Mouse (Mus musculus) neural tube, embryonic 12.5 days (tissue): Measurements from ENCODE around the gene Prss22. TPM values are rescaled to one million over a fixed set of nuclear protein-coding genes. Genes with fewer than 3 reads are reported as not detected.
"Not testable (repeated sequence)": the region's sequence is repeated elsewhere in the genome, so short reads cannot be mapped to it uniquely, and the experiment has no call there.

Source experiments
- ATAC-seq: fragments of 200-750 bp; cut with Nextera tagmentation; 2 replicates; pipeline ENCODE4 v1.8.0; 2017; ENCODE audit warnings: low read depth, mild to moderate bottlenecking, moderate TSS enrichment, moderate library complexity; ENCODE audit not compliant: low FRiP score
- H3K27ac ChIP-seq: fragments of 300-500 bp; sonication (generic); 2 replicates; pipeline ENCODE4 v1.5.1; 2016
- H3K27me3 ChIP-seq: fragments of 300-500 bp; sonication (generic); replicated peaks from 2 replicates; pipeline ENCODE4 v1.6.1; 2016; ENCODE audit warnings: mild to moderate bottlenecking
- H3K36me3 ChIP-seq: fragments of 300-500 bp; sonication (generic); 2 replicates; pipeline ENCODE4 v1.6.1; 2016; ENCODE audit warnings: mild to moderate bottlenecking
- H3K4me1 ChIP-seq: fragments of 300-500 bp; sonication (generic); 2 replicates; pipeline ENCODE4 v1.6.1; 2016
- H3K4me2 ChIP-seq: fragments of 300-500 bp; sonication (generic); replicated peaks from 2 replicates; pipeline ENCODE4 v1.6.1; 2016; ENCODE audit warnings: mild to moderate bottlenecking
- H3K4me3 ChIP-seq: fragments of 300-500 bp; sonication (generic); 2 replicates; pipeline ENCODE4 v1.5.1; 2016
- H3K9ac ChIP-seq: fragments of 300-500 bp; sonication (generic); 2 replicates; pipeline ENCODE4 v1.6.1; 2016; ENCODE audit warnings: mild to moderate bottlenecking
- H3K9me3 ChIP-seq: fragments of 300-500 bp; sonication (generic); 2 replicates; pipeline ENCODE4 v1.6.1; 2016; ENCODE audit warnings: mild to moderate bottlenecking
- WGBS: fragments of 180-500 bp; shearing (Covaris S2); methylation state at CpG from one replicate; pipeline ENCODE4 v1.1.7; 2016; 5-methylcytosine and 5-hydroxymethylcytosine counted together
- microRNA-seq: library from miRNA; unstranded; fragments of <30 nt; microRNA quantifications from one replicate; pipeline ENCODE4, GENCODE M21; 2017
- polyA plus RNA-seq: library from polyadenylated mRNA; unstranded; fragments of >200 nt; fragmentation: Nextera tagmentation; extraction: Ambion mirVana; gene quantifications from 2 replicates; pipeline ENCODE4 v1.2.1, GENCODE M21; 2016

The Prss22 gene
- polyA plus RNA-seq, 1 experiment from 2014 or later, result 0.24 TPM

DNA sequence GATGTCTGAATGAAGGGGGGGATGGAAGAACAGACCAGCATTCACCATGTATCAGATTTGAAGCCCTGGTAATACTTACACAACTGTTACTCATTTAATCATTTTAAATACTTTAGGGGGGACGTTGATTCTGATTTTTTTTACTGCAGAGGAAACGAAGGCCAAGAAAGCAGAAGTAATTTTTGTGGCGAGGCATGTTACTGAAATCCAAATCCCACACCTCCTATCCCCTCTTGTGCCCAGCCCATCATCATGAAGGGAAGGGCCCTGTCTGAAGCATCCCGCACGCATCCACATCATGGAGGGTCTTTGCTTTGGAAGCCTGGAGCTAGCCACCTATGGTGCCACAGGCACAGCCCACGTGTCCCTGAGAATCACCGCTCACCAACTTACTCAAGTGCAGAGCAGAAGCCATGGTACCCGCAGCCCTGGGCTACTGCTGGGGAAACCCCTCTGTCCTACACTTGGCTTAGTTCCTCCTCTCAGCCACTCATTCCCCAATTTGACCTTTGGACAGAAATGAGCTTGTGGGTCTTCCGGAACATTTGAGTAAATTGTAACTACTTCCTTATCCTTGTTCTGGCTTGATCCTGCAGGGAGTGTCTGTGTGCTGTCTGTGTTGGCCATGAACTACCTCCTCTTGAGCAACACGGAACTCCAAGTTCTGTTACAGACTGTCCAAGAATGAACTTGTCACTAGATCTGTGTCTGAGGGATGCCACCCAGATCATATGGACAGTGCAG is 31.1 kb downstream of the Prss22 start:
- no peaks in the 10 kb centered on the region for H3K4me1 ChIP-seq
- H3K9ac ChIP-seq, result no peak overlapping the region
- no peaks in the 10 kb centered on the region for H3K27me3 ChIP-seq
- no peak overlapping the region for H3K4me3 ChIP-seq
- H3K27ac ChIP-seq, result no peak overlapping the region
- 88% methylated on average over 10 of the region's 10 CpGs for WGBS
- H3K9me3 ChIP-seq, result no peaks in the 10 kb centered on the region
- no peak overlapping the region for H3K4me2 ChIP-seq
- no peaks in the 10 kb centered on the region for H3K36me3 ChIP-seq
- ATAC-seq, result no peak

DNA sequence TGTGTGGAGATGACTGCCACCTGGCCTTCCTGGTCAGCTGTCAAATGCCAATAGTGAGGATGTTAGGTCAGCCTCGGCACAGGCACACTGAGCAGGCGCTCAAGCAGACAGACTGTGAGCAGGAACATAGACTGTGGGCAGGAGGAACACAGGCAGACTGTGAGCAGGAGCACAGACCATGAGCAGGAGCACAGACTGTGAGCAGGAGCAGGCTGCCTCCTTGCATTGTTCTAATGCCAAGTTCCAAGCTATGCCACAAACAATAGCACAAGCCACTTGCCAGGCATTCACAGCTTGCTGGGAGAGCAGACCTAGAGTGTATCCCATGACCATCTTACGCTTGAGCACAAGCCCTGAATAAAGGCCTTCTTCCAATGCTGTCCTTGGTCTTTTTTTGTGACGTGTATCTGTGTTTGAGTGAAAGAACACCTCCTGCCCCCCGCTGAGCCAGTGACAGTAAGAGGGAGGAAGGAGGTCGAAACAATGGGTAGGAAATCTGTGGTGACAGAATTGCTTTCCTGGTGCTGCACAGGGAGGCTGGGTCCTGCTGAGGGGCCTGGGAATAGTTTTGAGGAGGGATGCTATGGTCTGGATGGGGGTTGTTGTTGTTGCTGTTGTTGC is 32.0 kb downstream of the Prss22 start:
- Histone ChIP-seq H3K9me3 (no peaks in the 10 kb centered on the region), H3K4me2 (no peak overlapping the region), H3K4me3 (no peak overlapping the region), H3K27me3 (no peaks in the 10 kb centered on the region), H3K9ac (no peak overlapping the region), H3K4me1 (no peaks in the 10 kb centered on the region), H3K36me3 (no peaks in the 10 kb centered on the region), H3K27ac (no peak overlapping the region)
- ATAC-seq, result no peak
- WGBS, result 33% methylated on average over 6 of the region's 6 CpGs

GRCm38 (mm10) chr17:23961573-23962122 is 36.3 kb downstream of the Prss22 start:
- Histone ChIP-seq H3K27me3 (no peaks in the 10 kb centered on the region), H3K4me3 (no peak overlapping the region), H3K4me1 (no peaks in the 10 kb centered on the region), H3K27ac (no peak overlapping the region), H3K36me3 (no peaks in the 10 kb centered on the region), H3K9me3 (no peaks in the 10 kb centered on the region), H3K9ac (no peak overlapping the region), H3K4me2 (no peak overlapping the region)
- 27% methylated on average over 4 of the region's 4 CpGs for WGBS
- no peak for ATAC-seq

- WGBS, result 44% methylated on average over 3 of the region's 3 CpGs
- H3K4me1 ChIP-seq, result no peaks in the 10 kb centered on the region
- no peak overlapping the region for H3K4me2 ChIP-seq
- H3K36me3 ChIP-seq, result no peaks in the 10 kb centered on the region
- peak; percentile 93 for ATAC-seq
- no peak overlapping the region for H3K4me3 ChIP-seq
- H3K27ac ChIP-seq, result no peak overlapping the region
- no peak overlapping the region for H3K9ac ChIP-seq
- H3K27me3 ChIP-seq, result no peaks in the 10 kb centered on the region
- H3K9me3 ChIP-seq, result no peaks in the 10 kb centered on the region
These were observed 37.7 kb downstream of the Prss22 start for GRCm38 (mm10) chr17:23960084-23960738.

DNA sequence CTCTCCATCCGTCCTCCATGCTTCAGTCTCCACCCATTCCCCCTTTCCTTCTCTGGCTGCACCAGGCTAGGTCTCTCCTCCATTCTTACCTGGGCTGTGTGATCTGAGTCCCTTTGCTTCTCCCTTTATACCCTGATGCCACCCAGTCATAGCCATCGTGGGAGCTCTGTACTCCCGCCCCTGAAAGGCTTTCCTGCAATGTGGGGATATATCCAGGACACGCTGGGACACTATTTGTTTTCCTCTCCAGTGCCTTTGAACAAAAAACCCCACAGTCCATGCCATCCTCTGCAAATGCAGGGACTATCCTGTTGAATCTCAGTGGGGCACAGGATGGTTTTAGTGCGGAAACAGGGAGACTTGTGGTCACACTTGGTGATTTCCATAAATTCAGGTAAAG is 42.7 kb downstream of the Prss22 start, which contains the start of gene Sbpl:
Sbpl (minus strand) TSS at position 101 of the 400 bp plus-strand sequence.
- no peak within 1 kb of the TSS for H3K4me3 ChIP-seq
- no peak within 1 kb of the TSS for H3K9ac ChIP-seq
- no peaks in the 10 kb centered on the region for H3K27me3 ChIP-seq
- 76% methylated on average over 5 of the region's 5 CpGs for WGBS
- no peak for ATAC-seq
- H3K9me3 ChIP-seq, result no peaks in the 10 kb centered on the region
- no peaks in the 10 kb centered on the region for H3K4me1 ChIP-seq
- H3K36me3 ChIP-seq, result no peaks in the 10 kb centered on the region
- H3K27ac ChIP-seq, result no peak within 1 kb of the TSS
- no peak within 1 kb of the TSS for H3K4me2 ChIP-seq

GRCm38 (mm10) chr17:23950828-23951227 is 47.1 kb downstream of the Prss22 start:
- 82% methylated on average over 4 of the region's 4 CpGs for WGBS

GRCm38 (mm10) chr17:23949068-23949467 is 48.8 kb downstream of the Prss22 start:
- Histone ChIP-seq H3K36me3 (no peaks in the 10 kb centered on the region), H3K4me2 (no peak overlapping the region), H3K9ac (no peak overlapping the region), H3K9me3 (no peaks in the 10 kb centered on the region), H3K4me1 (no peaks in the 10 kb centered on the region), H3K4me3 (no peak overlapping the region), H3K27me3 (no peaks in the 10 kb centered on the region), H3K27ac (no peak overlapping the region)
- 80% methylated on average over 2 of the region's 2 CpGs for WGBS
- ATAC-seq, result no peak

More at GRCm38 (mm10) chr17:23950828-23951227, 47.1 kb downstream of the Prss22 start:
- not testable (repeated sequence) for H3K27me3 ChIP-seq, ATAC-seq, H3K9ac ChIP-seq, H3K9me3 ChIP-seq, H3K4me2 ChIP-seq, H3K4me3 ChIP-seq, H3K36me3 ChIP-seq, H3K4me1 ChIP-seq, H3K27ac ChIP-seq

GRCm38 (mm10) chr17:23947486-23947885 is 50.4 kb downstream of the Prss22 start:
- not testable (repeated sequence) for H3K4me1 ChIP-seq, ATAC-seq, H3K9ac ChIP-seq, H3K9me3 ChIP-seq, H3K4me2 ChIP-seq, H3K27ac ChIP-seq, H3K36me3 ChIP-seq, H3K4me3 ChIP-seq, H3K27me3 ChIP-seq
- 81% methylated on average over 4 of the region's 4 CpGs for WGBS

Small RNA genes within 50 kb of the gene (microRNA-seq; reads per million reads assigned to microRNA genes)
- not detected for gene Gm27700

Other genes with a start within 250 kb of the Prss22 start
- gene Flywch1, start 226.5 kb downstream of the Prss22 start, polyA plus RNA-seq, result 234 and 241 TPM in 2 replicates
- gene Flywch2, start 212.0 kb downstream of the Prss22 start, polyA plus RNA-seq, result 47.0 and 47.5 TPM in 2 replicates
- gene Srrm2, start 207.6 kb downstream of the Prss22 start, polyA plus RNA-seq, result 617 and 693 TPM in 2 replicates
- 1,078 and 1,213 TPM in 2 replicates for gene Elob, start 169.0 kb downstream of the Prss22 start, polyA plus RNA-seq
- not detected in 2 replicates for gene Prss33, start 162.0 kb downstream of the Prss22 start, polyA plus RNA-seq
- not detected in 2 replicates for gene Prss32, start 154.2 kb downstream of the Prss22 start, polyA plus RNA-seq
- gene Prss41, start 153.9 kb downstream of the Prss22 start, polyA plus RNA-seq, result 1.2 and 1.7 TPM in 2 replicates
- gene Prss21, start 130.0 kb downstream of the Prss22 start, polyA plus RNA-seq, result not detected in 2 replicates
- gene Dcpp1, start 117.2 kb downstream of the Prss22 start, polyA plus RNA-seq, result not detected in 2 replicates
- not detected in 2 replicates for gene Dcpp2, start 117.2 kb downstream of the Prss22 start, polyA plus RNA-seq
- gene Dcpp3, start 80.6 kb downstream of the Prss22 start, polyA plus RNA-seq, result not detected in 2 replicates
- not detected in 2 replicates for gene Sbp, start 56.4 kb downstream of the Prss22 start, polyA plus RNA-seq
- gene Sbpl, start 42.8 kb downstream of the Prss22 start, polyA plus RNA-seq, result not detected in 2 replicates
- gene Prss30, start 17.5 kb downstream of the Prss22 start, polyA plus RNA-seq, result not detected in 2 replicates
- gene Prss27, start 40.0 kb upstream of the Prss22 start, polyA plus RNA-seq, result 0.15 and 0.35 TPM in 2 replicates
- gene Kctd5, start 75.4 kb upstream of the Prss22 start, polyA plus RNA-seq, result 99.4 and 99.6 TPM in 2 replicates
- gene Pdpk1, start 152.8 kb upstream of the Prss22 start, polyA plus RNA-seq, result 53.4 and 58.4 TPM in 2 replicates
- 36.0 and 41.2 TPM in 2 replicates for gene Amdhd2, start 165.7 kb upstream of the Prss22 start, polyA plus RNA-seq
- 671 and 684 TPM in 2 replicates for gene Atp6v0c, start 171.6 kb upstream of the Prss22 start, polyA plus RNA-seq
- gene Tbc1d24, start 207.5 kb upstream of the Prss22 start, polyA plus RNA-seq, result 12.4 and 13.0 TPM in 2 replicates
- gene Ntn3, start 211.4 kb upstream of the Prss22 start, polyA plus RNA-seq, result 9.0 and 10.6 TPM in 2 replicates
- gene Tedc2, start 222.8 kb upstream of the Prss22 start, polyA plus RNA-seq, result 13.5 and 14.2 TPM in 2 replicates